Mouse (Mus musculus): ENCODE measurements around the gene Elovl1. TPM values are rescaled to one million over a fixed set of nuclear protein-coding genes. Genes with fewer than 3 reads are reported as not detected.

Gene Elovl1
- total RNA-seq, 2 experiments from 2014 or later: 17.8 to 19.4 TPM

GRCm38 (mm10) chr4:118427415-118427767 is 502 bp upstream of the Elovl1 start:
- no peak for DNase-seq (ENCODE audit: low spot score)
- intact Hi-C loops (cut with DNase I): loop anchor here (2.0 to 5.0 kb wide), 2 partner anchors 19 to 90 kb away; partner anchors contain the start of genes Med8 and Szt2

- intact Hi-C loops (cut with DNase I): loop anchor here (5.0 kb wide), 1 partner anchor 89 kb away; no protein-coding TSS in a partner anchor
- DNase-seq (ENCODE audit: low spot score): no peak
Observed at GRCm38 (mm10) chr4:118428531-118429214, 780 bp downstream of the Elovl1 start.

DNA sequence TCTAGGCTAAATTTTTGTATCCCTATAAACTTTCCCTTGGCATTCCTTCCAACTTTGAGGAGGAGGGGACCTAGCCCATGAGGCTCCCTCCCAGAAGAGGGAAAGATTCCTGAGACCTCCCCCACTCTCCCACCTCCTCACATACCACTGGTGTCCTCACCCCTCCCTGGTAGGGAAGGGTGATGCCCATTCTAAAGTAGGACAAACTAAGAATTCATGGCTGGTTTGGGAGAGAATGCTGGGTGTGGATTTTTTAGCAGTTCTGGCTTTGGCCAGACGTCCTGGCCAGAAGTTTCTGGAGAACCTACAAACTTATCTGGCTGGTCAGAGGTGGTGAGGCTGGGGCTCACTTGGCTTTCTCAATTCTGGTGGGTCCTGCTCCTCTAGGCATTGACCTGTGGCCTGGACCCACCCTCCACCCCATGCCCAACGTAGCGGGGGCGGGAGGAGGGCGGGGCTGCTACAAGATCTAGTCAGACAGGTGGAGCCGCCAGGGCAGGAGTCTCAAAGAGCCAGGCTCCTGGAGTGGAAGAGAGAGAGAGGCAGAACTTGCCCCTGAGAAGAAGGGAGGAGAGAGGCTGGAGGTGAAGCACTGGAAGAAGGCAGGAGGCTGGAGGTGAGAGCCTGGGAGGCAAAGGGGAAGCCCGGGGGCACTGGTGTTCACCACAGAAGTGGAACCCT is 1.5 kb downstream of the Elovl1 start:
- DNase-seq (ENCODE audit: low spot score): no peak
- intact Hi-C loops (cut with DNase I): loop anchor here (5.0 kb wide), 1 partner anchor 88 kb away; no protein-coding TSS in a partner anchor

DNA sequence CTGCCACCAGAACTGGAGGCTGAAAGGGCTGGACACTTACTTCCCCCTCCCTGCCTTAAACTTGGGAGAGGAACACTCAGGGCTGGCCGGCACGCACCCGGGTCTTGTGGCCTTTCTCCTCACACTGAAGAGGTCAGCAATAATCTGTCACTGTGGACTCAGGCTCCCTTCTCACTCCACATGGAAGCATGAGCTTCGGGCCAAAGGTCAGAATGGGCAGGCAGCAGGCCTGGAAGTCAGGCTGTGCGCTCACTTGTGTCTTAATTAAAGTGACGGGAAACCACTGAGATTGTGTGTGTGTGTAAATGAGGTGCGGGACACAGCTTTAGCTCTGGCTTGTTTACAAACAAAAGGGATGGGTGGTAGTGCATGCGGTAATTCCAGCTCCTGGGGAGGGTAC is 4.4 kb downstream of the Elovl1 start:
- DNase-seq (ENCODE audit: low spot score): no peak
- intact Hi-C loops (cut with DNase I): loop anchor here (5.0 kb wide), 2 partner anchors 135 to 190 kb away; partner anchors contain the start of genes Cfap57 and Ebna1bp2

DNA sequence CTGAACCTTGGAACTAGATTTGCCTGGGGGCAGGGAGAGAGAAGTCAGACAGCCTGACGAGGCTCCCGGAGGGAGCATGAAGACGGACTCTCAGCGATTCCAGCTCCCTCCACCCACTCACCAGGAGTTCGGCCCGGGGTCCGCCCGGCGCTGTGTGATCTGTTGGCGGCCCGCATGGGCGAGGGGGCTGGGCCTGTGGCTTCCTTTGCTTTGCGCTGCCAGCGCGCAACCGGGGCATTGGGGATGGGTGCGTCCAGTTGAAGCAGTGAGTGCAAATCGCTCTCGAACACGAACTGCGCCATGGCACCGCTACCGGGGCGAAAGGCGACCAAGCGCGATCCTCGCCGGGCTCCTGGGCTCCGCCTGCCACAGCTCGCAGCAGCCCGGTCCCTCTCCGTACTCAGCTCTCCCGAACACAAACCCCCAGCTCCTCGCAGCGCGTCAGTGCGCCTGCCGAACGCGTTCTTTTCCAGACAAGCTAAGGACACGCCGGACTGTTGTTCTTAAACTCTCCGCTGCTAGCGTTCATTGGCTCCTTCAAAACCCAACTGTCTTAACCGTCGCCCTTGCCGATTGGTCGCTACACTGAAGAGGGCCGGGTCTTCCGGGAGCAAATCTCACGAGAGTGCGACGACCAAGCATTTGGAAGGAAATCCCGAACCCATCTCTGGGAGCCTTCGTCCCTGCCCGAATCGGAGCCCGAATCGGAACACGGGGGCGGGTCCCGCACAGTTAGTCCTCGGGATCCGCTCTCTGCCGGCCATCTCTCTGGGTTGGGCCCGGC is 9.1 kb downstream of the Elovl1 start, which contains the start of gene Cdc20:
TSS of gene Cdc20 (minus strand) at position 533 of the 784 bp plus-strand sequence.
- intact Hi-C loops (cut with DNase I): no loop called here
- peak; percentile 88 for DNase-seq (ENCODE audit: low spot score)

DNA sequence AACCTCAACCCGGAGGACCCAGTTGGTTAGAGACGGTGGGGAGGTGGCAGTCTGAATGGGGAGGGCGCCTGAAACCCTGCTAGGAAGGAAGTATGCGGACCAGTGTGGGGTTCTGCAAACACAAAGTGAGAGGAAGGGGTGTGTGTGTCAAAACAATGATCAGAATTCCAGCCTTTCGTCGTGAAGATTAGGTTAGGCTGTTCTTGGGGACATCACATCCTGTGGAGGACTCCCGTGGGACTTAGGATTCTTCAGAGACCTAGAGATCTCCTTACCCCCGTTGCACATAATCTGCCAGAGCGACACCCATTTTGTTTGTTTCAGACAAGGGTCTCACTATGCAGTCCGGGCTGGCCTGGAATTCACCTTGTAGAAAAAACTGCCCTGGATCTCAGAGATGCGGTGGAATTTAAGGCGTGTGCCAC is 9.9 kb downstream of the Elovl1 start:
- DNase-seq (ENCODE audit: low spot score): no peak
- intact Hi-C loops (cut with DNase I): no loop called here

DNA sequence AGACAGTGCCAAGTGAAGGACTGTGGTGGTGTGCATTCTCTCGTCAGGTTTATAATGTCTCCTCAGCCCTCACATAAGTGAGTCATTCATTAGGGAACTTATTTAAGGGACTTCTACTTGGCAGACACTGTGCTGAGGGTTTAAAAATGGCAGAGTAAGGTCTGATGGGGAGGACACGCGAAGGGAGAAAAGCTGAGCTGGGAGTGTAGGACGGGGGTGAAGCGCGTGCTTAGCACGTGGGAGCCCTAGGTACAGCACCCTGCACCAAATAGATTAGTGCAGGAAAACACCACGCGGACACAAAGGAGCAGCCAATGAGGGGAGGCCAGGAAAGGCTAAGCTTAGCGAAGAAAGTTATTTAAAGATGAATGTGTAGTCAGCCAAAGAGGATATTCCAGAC is 17.2 kb downstream of the Elovl1 start:
- intact Hi-C loops (cut with DNase I): loop anchor here (5.0 kb wide), 2 partner anchors 42 to 72 kb away; no protein-coding TSS in a partner anchor
- DNase-seq (ENCODE audit: low spot score): no peak

DNA sequence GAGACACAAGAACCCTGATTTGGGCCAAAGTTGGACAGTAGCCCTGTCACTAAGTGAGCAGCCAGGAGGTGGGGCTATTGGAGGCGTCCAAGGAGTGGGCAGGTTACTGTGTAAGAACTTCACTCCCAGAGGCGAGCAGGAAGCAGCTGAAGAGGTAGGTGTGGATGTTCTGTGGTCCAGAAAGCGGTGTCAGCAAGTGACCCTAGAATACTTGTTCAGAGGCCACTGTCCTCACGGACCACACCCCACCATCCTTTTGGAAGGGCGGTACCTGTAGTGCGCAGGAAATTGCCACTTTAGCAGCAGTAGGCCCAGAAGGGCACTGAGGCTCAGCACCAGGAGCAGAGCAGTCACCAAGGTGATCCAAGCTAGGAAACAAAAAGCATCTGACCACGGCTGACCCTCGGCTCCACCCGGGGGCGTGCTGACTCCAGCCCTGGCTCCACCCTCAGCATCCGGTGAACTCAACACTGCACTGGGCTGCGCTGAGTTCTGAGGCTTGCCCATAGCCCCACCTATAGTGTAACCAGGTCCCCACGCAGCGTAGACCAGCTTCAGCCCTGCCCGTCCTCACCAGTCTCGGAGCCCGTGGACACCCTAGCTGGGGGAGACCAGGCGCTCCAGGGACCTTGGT is 18.0 kb downstream of the Elovl1 start:
- intact Hi-C loops (cut with DNase I): loop anchor here (5.0 kb wide), 2 partner anchors 41 to 71 kb away; no protein-coding TSS in a partner anchor
- peak; percentile 56 for DNase-seq (ENCODE audit: low spot score)

- no peak for DNase-seq (ENCODE audit: low spot score)
- intact Hi-C loops (cut with DNase I): loop anchor here (5.0 kb wide), 2 partner anchors 41 to 71 kb away; no protein-coding TSS in a partner anchor
Observed at GRCm38 (mm10) chr4:118446415-118447153, 18.7 kb downstream of the Elovl1 start.

GRCm38 (mm10) chr4:118457345-118457975 is 29.6 kb downstream of the Elovl1 start, which contains the start of gene Mpl:
Mpl (minus strand) TSS chr4:118457513.
- no peak for DNase-seq (ENCODE audit: low spot score)
- intact Hi-C loops (cut with DNase I): no loop called here

GRCm38 (mm10) chr4:118464956-118465355 is 37.1 kb downstream of the Elovl1 start:
- intact Hi-C loops (cut with DNase I): no loop called here

GRCm38 (mm10) chr4:118465697-118466163 is 37.8 kb downstream of the Elovl1 start:
- intact Hi-C loops (cut with DNase I): no loop called here
- peak; percentile 8 for DNase-seq (ENCODE audit: low spot score)

More at GRCm38 (mm10) chr4:118464956-118465355, 37.1 kb downstream of the Elovl1 start:
- DNase-seq (ENCODE audit: low spot score): no peak

DNA sequence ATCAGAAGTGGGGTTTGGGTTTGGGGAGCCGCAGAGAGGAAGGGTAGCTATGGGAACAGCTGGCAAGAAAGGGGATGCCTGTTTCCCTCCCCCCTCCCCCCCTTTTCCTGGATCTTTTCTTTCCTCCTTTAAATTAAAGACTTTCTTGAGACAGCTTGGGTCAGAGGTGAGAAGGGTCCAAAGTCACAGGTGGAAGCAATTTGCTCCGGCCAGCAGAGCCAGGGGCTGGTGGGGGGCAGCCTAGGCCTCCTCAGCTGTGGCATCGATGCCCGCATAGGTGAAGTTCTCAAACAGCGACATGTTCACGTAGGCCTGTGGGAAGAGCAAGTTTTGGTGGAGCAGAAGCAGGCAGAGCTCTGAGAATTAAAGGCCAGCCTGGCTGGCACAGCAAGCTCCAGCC is 43.4 kb downstream of the Elovl1 start:
- intact Hi-C loops (cut with DNase I): no loop called here
- DNase-seq (ENCODE audit: low spot score): no peak

- intact Hi-C loops (cut with DNase I): no loop called here
- DNase-seq (ENCODE audit: low spot score): no peak
Observed at GRCm38 (mm10) chr4:118472687-118473086, 44.8 kb downstream of the Elovl1 start.

GRCm38 (mm10) chr4:118476773-118477530 is 49.1 kb downstream of the Elovl1 start:
- no peak for DNase-seq (ENCODE audit: low spot score)

More at GRCm38 (mm10) chr4:118476773-118477530, 49.1 kb downstream of the Elovl1 start:
- intact Hi-C loops (cut with DNase I): no loop called here
